Mouse (Mus musculus) heart, adult 9 months (tissue): ENCODE measurements at regions not wholly inside any gene's neighbourhood (a gene's known extent, or its start where the extent isn't known, plus 50 kb on each side); places are given as distances from the start of the nearest gene placed in this dataset.

Experiments
- DNase-seq, 2 experiments: peaks; one replicate each; pipeline ENCODE4 v3.0.0; 2022; ENCODE audit warnings: low spot score in 2 of 2

DNA sequence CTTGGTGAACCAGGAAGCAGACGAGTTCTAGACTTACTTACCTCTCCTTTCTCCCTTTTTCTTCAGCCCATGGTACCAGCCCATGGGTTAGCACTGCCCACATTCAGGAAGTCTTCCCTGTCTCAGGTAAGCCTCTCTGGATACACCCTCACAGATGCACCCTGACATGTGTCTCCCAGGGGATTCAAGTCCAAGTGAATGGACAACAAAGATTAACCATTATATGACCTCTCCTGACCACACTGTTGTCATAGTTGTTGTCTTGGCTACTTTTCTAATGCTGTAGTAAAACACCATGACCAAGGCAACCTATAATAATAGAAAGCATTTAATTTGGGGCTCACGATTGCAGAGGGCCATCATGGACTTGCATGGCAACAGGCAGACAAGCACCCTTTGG, 98.8 kb upstream of the Vash1 start:
- DNase-seq, result no peak

DNA sequence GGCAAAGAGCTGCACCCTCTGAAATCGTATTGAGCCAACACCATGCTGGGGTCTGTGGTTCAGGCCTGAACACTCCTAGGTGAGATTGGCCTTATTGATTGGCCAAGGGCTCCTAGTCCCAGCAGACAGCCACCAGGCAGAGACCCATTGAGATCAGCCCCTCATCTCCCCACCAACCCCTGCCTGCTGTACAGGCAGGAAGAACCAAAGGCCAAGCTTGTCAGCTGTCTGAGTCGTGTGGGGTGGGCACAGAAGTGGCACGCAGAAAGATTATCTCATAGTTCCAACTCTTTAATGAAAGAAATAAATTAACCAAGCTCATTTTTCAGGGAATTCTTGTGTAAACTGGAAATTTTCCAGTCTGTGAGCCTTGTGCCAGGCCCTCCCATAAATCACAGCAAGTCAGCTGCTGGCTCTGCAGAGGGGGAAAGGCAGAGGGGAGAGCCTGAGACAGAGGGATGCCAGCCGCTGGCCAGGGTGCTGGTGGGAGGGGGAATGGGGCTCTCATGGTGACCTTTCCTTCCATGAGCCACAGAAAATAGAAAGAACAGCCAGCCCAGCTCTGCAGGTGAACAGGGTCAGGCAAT, 98.3 kb upstream of the Vash1 start:
- no peak for DNase-seq

DNA sequence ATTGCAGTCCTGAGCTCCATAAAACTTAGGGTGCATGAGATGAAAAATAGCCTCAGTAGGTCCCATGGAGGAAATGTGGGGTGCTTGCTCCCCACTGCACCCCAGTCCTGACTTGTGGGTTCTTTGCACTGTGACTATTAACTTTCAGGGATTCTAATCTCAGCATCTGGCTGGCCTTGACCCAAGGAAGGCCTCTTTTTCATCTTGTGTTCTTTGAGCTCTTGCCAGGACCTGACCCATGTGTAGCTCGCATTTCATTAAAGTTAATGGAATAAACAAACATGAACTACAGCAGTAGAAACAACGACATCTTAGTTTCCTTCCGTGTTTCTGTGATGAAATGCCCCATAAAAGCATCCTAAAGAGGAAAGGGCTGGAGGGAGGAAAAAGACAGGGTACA, 96.4 kb upstream of the Vash1 start:
- DNase-seq, result no peak

DNA sequence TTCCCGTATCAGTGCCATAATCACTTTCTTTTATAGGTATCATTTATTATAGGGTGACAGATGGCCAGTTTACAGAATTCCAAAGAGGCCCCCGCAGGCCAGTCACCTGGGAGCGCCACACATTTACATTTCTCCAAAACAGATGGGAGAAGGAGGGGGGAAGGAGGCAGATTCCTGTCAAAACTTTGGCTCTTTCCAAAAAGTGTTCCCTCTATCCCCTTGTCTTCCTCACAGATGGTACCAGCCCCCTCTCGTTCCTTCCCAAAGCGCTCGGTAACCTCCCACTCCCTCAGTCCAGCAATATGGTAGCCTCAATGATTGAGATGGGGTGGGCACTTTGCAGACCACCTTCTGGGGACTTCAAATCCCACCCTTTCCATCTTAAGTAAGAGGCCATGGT, 90.5 kb upstream of the Vash1 start:
- no peak for DNase-seq

DNA sequence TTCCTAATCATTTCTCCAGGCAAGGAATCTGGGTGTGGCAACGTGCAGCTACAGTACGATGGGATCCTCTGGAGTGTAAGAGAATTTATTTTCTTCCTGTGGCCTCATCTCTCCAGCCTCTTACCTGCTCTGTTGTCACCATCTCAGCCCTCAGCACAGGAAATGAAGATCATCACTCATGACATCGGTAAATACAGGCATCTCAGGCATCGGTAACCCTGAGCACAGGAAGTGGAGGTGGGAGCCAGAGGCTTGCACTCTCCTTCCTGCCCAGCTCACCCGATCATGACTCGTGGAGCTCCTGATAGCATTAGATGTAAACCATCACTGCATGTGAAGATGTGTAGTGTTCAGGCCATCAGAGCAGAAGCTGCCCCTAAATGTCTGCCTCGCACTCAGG, 86.0 kb upstream of the Vash1 start:
- no peak for DNase-seq

DNA sequence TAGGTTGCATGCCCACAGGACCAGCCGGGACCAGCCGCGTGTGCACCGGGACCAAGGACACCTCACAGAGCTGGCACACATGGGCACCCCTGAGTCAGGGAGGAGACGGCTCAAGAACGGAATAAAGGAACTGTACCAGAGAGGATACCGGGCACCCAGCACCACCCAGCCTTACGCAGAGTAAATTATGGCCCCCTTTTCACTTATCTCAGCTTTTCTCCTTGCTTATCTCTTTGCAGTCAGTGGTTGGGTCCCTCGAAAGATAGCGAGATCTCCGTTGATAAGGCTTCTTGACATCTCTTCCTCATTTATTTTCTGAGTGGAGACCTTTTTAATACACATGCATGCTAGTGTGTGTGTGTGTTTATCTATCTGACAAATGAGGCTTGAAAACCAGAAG, 83.9 kb upstream of the Vash1 start:
- DNase-seq, result no peak

DNA sequence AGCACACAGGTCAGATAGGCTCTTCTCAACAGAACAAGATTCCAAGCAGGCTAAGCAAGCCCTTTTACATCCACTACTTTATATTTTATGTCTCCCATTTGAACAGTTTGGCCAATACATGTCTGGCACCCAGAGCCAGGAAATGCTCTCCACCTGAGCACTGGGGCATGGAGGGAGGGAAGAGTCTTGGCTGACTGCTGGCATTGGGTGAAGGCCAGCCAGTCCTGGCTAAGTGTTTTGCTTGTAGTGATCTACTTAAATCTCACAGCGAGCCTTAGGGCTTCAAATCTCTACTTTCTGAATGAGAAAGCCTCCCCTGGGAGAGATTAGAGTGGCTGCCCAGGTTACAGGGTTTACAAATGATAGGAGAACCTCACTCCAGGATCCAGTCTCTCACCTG, 78.5 kb upstream of the Vash1 start:
- no peak for DNase-seq

DNA sequence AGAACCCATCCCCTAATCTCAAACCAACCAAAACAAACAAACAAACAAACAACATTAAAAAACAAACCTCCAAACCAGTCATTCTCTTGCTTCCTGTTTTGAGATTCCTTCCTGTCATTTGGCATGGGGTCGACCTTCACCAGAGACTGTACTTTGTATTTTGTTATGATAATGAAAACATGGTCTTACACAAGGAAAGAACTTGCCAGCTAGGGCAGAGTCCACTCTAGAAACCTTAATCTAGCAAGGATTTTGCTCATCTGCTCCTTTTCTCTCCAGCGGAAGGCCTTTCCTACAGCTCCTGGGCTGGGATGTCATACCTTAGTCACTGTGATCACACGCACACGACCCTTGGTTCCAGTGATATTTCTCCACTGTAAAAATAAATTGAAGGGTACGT, 75.0 kb upstream of the Vash1 start:
- DNase-seq, result no peak

DNA sequence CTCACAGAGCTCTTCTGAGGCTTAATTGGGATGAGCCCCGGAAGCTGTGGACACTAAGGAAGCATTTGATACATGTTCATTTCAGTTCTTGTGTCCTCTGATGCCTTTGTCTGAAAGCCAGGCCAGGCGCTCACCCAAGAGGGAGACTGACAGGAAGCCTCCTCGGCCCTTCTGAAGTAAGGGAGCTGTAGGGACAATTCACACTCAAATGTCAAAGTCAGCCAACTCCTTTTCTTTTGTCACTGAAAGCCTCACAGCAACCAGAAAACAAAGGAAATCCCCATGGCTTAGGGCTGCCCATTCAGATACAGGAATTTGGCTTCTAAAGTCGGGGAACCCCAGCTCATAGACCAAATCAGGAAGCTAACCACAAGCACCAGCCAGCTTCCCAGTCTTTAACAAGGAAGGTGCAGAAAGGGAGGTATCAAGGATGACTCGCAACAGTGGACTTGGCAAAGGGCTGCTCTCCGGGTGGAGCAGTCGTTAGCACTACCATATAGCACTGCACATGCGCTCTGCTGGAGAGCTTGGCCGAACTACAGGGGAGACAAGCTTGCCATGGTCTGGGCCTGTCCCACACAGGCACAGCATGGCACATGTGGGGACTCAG, 66.0 kb upstream of the Vash1 start:
- DNase-seq, result peak; percentile 34 to 52

DNA sequence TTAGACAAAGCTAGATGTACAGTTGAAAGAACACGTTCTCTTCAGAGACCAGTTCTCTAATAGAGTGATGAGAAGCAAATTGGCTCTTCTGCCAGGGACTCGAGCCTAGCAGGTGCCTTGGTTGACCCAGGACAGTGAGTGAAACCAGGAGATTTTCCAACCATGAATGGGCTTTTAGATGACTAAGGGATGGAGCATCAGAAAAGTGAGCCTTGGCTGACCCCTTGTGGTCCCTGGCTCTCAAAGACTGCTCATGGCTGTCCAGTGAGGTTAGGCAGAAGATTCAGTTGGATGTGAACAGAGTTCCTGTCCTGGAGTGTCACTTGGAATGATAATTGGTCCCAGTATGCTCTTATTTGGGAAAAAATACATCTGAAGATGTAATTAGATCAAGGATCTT, 64.3 kb upstream of the Vash1 start:
- peak; percentile 24 to 47 for DNase-seq

DNA sequence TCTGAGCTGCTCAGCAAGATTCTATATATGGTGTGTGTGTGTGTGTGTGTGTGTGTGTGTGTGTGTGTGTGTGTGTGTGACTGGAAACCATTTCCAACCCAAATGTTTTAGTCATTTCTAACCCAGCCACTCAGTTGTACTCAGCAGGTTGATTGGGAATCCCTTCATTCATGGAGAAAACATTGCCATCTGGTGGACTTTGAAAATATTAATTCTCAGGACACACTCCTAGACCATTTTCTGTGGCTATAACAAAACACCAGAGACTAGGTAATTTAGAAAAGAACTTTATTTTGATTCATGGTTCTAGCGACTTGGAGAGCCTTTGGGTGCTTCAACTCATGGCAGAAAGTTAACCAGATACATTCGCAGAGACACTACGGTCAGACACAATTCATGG, 62.2 kb upstream of the Vash1 start:
- DNase-seq, result no peak

DNA sequence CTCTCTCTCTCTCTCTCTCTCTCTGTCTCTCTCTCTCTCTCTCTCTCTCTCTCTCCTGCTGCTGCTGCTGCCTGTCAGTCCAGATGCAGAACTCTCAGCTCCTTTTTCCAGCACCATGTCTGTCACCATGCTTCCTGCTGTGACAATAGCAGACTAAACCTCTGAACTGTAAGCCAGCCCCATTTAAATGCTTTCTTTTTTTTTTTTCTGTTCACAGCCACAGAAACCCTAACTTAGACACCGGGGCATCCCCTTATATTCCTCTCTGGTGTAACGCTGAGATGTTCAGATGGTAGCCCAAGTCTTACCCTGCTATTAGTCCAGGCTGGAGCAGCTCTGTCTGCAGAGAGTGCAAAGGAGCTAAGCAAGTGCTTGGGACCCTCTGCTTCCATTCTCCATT, 54.3 kb upstream of the Vash1 start:
- DNase-seq, result no peak

DNA sequence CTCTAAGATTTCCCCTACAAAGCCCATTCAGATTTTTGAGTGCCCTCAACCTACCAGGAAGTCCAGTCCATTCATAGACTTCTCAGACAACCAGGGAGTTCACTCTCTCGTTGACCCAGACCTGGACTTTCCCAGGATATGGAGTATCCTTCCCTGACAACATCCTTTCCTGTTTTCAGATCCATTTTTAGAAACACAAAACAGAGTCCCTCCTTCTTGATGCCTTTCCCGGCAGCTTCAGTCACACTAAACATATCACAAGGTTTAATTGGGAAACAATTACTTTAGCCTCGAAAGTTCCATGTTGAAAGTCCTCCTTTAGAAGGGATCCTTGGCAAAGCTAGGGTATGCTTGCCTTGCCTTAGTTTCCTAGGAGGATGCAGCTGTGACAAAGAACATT, 51.8 kb upstream of the Vash1 start:
- peak; percentile 22 to 58 for DNase-seq

DNA sequence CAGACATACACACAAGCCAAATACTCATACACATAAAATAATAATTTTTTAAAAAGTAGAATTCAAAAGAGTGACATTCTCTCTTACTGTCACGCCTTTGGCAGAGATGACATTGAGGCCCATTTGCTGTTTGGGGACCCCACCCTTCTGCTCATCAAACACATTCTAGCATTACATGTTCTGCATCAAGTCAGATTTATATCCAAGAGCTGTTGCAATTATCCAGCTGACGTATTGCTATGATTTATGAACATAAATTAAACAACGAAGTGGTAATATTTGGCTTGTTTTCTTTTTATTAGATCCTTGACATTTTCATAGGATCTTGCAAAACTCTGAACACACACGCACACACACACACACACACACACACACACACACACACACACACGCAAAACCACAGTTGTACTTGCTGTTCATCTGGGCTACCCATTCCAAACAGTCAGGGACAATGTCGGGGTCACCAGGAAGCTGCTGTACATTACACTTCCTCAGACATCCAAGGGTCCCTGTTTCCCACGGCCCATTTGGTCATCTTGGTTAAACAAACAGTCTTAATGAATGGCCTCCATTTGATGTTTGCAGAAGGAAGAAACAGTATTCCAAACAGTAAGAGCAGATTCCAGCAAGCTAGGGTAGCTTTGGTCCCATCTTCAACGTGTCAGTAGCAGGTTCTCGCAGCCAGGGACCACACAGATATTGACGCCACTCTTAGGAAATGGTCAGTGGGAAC, 50.3 kb upstream of the Vash1 start:
- DNase-seq, result no peak
